Mouse (Mus musculus): ENCODE measurements around the gene Scg3.

- no peak for TF ChIP-seq EP300 (IDR thresholded peaks at IDR 0.05)
- no peak for TF ChIP-seq CTCF (IDR thresholded peaks at IDR 0.05)
These were observed 22.9 kb downstream of the Scg3 start for GRCm38 (mm10) chr9:75660917-75661316.
